Mouse (Mus musculus): ENCODE measurements around the gene Txn1.

- TF ChIP-seq BHLHE40 (IDR thresholded peaks at IDR 0.05; ENCODE audit: borderline replicate concordance, low read depth, low read length) = no peak
- no peak for TF ChIP-seq TBP (IDR thresholded peaks at IDR 0.05; ENCODE audit: low read depth, low read length)
- no peak for TF ChIP-seq ELF1 (IDR thresholded peaks at IDR 0.05; ENCODE audit: low read depth, low read length)
- no peak for TF ChIP-seq ZKSCAN1 (IDR thresholded peaks at IDR 0.05; ENCODE audit: low read depth, low read length)
- no peak for TF ChIP-seq MAFK (IDR thresholded peaks at IDR 0.05; ENCODE audit: borderline replicate concordance, low read depth, low read length)
- TF ChIP-seq CHD2 (IDR thresholded peaks at IDR 0.05; ENCODE audit: low read length) = no peak
- no peak for TF ChIP-seq TAL1 (IDR thresholded peaks at IDR 0.05; ENCODE audit: low read length)
- no peak for TF ChIP-seq CTCF (IDR thresholded peaks at IDR 0.05 in 2 of 3, conservative IDR thresholded peaks at IDR 0.05 in 1 of 3; ENCODE audit: control insufficient read depth in 1 of 3, insufficient read depth in 1 of 3, low read depth in 2 of 3, low read length in 3 of 3, poor library complexity in 1 of 3, severe bottlenecking in 1 of 3)
- no peak for TF ChIP-seq MYC (IDR thresholded peaks at IDR 0.05; ENCODE audit: low read depth, low read length)
Observed at GRCm38 (mm10) chr4:57922171-57922570, 34.0 kb downstream of the Txn1 start.

Data from MEL (cell line).